ENCODE assay signal across 11 mouse cellular contexts in the genomic region with DNA sequence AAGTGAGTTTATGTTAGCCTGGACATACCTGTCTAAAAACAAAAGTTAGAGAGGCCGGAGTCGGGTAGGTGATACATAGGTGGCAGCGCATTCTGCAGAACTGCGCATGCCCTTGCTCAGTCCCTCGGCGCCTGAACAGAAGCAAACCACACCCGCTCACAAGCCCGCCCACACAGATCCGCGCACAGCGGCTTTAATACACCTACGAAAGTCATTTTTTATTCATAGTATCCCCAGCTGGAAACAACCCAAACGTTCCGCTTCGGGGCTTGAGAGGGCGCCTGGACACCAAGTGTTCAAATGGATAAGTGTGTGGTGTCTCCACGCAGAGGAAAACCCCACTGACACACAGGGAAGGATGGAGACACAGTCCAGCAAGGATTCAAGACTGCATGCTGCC. TPM values are rescaled to one million over a fixed set of nuclear protein-coding genes. Genes with fewer than 3 reads are reported as not detected.
DNase-seq lines count a peak whose midpoint lies in the region; ATAC-seq lines count a peak whose summit lies in the region.
"Had no signal": no experiment of that assay in that cellular context is flagged by ENCODE, and none has a peak within 500 bp of the region (broad histone marks: within the 10 kb centered on the region; RNA-seq: fewer than 3 reads in every experiment).

No protein-coding gene starts in this region.

- WGBS in heart, embryonic 14.5 days = 51% methylated on average over 17 of the region's 17 CpGs
- WGBS in limb, embryonic 15.5 days = 56% methylated on average over 17 of the region's 17 CpGs

- H3K4me1 ChIP-seq in heart, embryonic 14.5 days (ENCODE audit: control insufficient read depth in 2 of 2, insufficient read depth in 2 of 2, low read length in 2 of 2) = peaks cover 14 to 18% of the 10 kb centered on the region in 2 experiments
- H3K4me1 ChIP-seq in limb, embryonic 15.5 days = peaks cover 29% of the 10 kb centered on the region

- peak overlapping the region; percentile 37; the same call in 1 of the 2 replicates for H3K4me2 ChIP-seq in heart, embryonic 14.5 days (ENCODE audit: low read length)
- 0 out of 2 replicates have a peak overlapping the region, but pooled peaks have one; percentile 17 for H3K4me2 ChIP-seq in limb, embryonic 15.5 days
- H3K4me2 ChIP-seq: kidney, embryonic 15.5 days had no signal

- no peaks in the 10 kb centered on the region for H3K36me3 ChIP-seq in heart, embryonic 14.5 days (ENCODE audit: control insufficient read depth, insufficient read depth, low read length)
- H3K36me3 ChIP-seq in limb, embryonic 15.5 days = no peaks in the 10 kb centered on the region
- H3K36me3 ChIP-seq: kidney, embryonic 15.5 days had no signal

- no peak overlapping the region for H3K4me3 ChIP-seq in heart, embryonic 14.5 days (ENCODE audit: control insufficient read depth in 1 of 2, insufficient read depth in 1 of 2, low read depth in 1 of 2, low read length in 2 of 2)
- H3K4me3 ChIP-seq in limb, embryonic 15.5 days = no peak overlapping the region
- H3K4me3 ChIP-seq: kidney, embryonic 15.5 days had no signal

- intact Hi-C loops in left cerebral cortex, postnatal 25 days (cut with DNase I) = loop anchor here (5.0 kb wide), 1 partner anchor 179 kb away; no protein-coding TSS in a partner anchor
- intact Hi-C loops in left cerebral cortex, postnatal 14 days (cut with DNase I) = no loop called here

- H3K9me3 ChIP-seq in heart, embryonic 14.5 days (ENCODE audit: control insufficient read depth, low read length) = no peaks in the 10 kb centered on the region
- no peaks in the 10 kb centered on the region for H3K9me3 ChIP-seq in limb, embryonic 15.5 days
- H3K9me3 ChIP-seq: kidney, embryonic 15.5 days had no signal

- no peak for DNase-seq in heart, adult 9 months (ENCODE audit: low spot score in 2 of 2)
- peak; percentile 33 to 36 for DNase-seq in left cerebral cortex, postnatal 25 days (ENCODE audit: low spot score in 2 of 2)
- no peak for DNase-seq in left cerebral cortex, postnatal 14 days (ENCODE audit: low spot score in 2 of 2)
- peak; percentile 66 for DNase-seq in ES-CJ7 (ENCODE audit: low read depth, low spot score)
- DNase-seq in gastrocnemius, adult 8-10 months (ENCODE audit: low spot score in 2 of 2) = no peak

- ATAC-seq in heart, embryonic 14.5 days (ENCODE audit: insufficient number of reproducible peaks, insufficient read depth, low FRiP score, low read depth) = no peak
- no peak for ATAC-seq in limb, embryonic 15.5 days (ENCODE audit: insufficient number of reproducible peaks, low FRiP score, low TSS enrichment, low read depth)
- ATAC-seq in frontal cortex, adult (ENCODE audit: low TSS enrichment) = no peak

- H3K27ac ChIP-seq in heart, embryonic 14.5 days (replicated peaks in 1 of 2; ENCODE audit: control insufficient read depth in 1 of 2, insufficient read depth in 1 of 2, low read depth in 2 of 2, low read length in 2 of 2) = no peak overlapping the region
- no peak overlapping the region for H3K27ac ChIP-seq in limb, embryonic 15.5 days
- H3K27ac ChIP-seq: kidney, embryonic 15.5 days had no signal

- H3K27me3 ChIP-seq in heart, embryonic 14.5 days (ENCODE audit: control insufficient read depth, insufficient read depth, low read length) = peaks cover 27% of the 10 kb centered on the region
- peaks cover 35% of the 10 kb centered on the region for H3K27me3 ChIP-seq in limb, embryonic 15.5 days
- H3K27me3 ChIP-seq: CH12.LX had no signal

- H3K9ac ChIP-seq in heart, embryonic 14.5 days (ENCODE audit: low read length) = no peak overlapping the region
- no peak overlapping the region for H3K9ac ChIP-seq in limb, embryonic 15.5 days
- H3K9ac ChIP-seq: kidney, embryonic 15.5 days had no signal

RNA-seq across cellular contexts. Expression of a gene that starts 2.3 kb away (rescaled TPM):
- polyA plus RNA-seq in heart, embryonic 14.5 days (2014; fragmentation: Nextera tagmentation; extraction: Ambion mirVana) = 0.12 and 0.47 TPM in 2 replicates
- 10 to 100 TPM; 23.3 to 25.1 TPM for total RNA-seq in left cerebral cortex, postnatal 25 days (2021)
- total RNA-seq in left cerebral cortex, postnatal 14 days (2021) = 10 to 100 TPM; 14.6 to 20.9 TPM
- 0.49 and 0.91 TPM in 2 replicates for polyA plus RNA-seq in limb, embryonic 15.5 days (2015; fragmentation: Nextera tagmentation; extraction: Ambion mirVana)
- total RNA-seq in gastrocnemius, adult 8-10 months (2022) = 1 to 10 TPM in 1 of 4 experiments, under 1 TPM in 3; 0.10 to 1.2 (median 0.16) TPM

RNA-seq across cellular contexts. Expression of a gene that starts 17.0 kb away (rescaled TPM):
- 131 and 132 TPM in 2 replicates for polyA plus RNA-seq in heart, embryonic 14.5 days (2014; fragmentation: Nextera tagmentation; extraction: Ambion mirVana)
- 10 to 100 TPM; 45.3 to 47.3 TPM for total RNA-seq in left cerebral cortex, postnatal 25 days (2021)
- 10 to 100 TPM; 50.7 to 56.1 TPM for total RNA-seq in left cerebral cortex, postnatal 14 days (2021)
- polyA plus RNA-seq in limb, embryonic 15.5 days (2015; fragmentation: Nextera tagmentation; extraction: Ambion mirVana) = 84.4 and 86.4 TPM in 2 replicates
- total RNA-seq in gastrocnemius, adult 8-10 months (2022) = 10 to 100 TPM; 50.1 to 56.6 (median 51.4) TPM

RNA-seq across cellular contexts. Expression of a gene that starts 17.0 kb away (rescaled TPM):
- polyA plus RNA-seq in heart, embryonic 14.5 days (2014; fragmentation: Nextera tagmentation; extraction: Ambion mirVana) = 67.1 and 69.9 TPM in 2 replicates
- total RNA-seq in left cerebral cortex, postnatal 25 days (2021) = 10 to 100 TPM; 50.9 to 53.8 TPM
- 10 to 100 TPM; 47.8 to 49.5 TPM for total RNA-seq in left cerebral cortex, postnatal 14 days (2021)
- 108 and 112 TPM in 2 replicates for polyA plus RNA-seq in limb, embryonic 15.5 days (2015; fragmentation: Nextera tagmentation; extraction: Ambion mirVana)
- total RNA-seq in gastrocnemius, adult 8-10 months (2022) = 10 to 100 TPM in 3 of 4 experiments, 1 to 10 TPM in 1; 9.6 to 13.5 (median 10.3) TPM

RNA-seq across cellular contexts. Expression of a gene that starts 52.7 kb away (rescaled TPM):
- polyA plus RNA-seq in heart, embryonic 14.5 days (2014; fragmentation: Nextera tagmentation; extraction: Ambion mirVana) = not detected in 2 replicates
- under 1 TPM; 0.30 to 0.55 TPM for total RNA-seq in left cerebral cortex, postnatal 25 days (2021)
- under 1 TPM; 0.40 to 0.46 TPM for total RNA-seq in left cerebral cortex, postnatal 14 days (2021)
- 5.2 and 5.5 TPM in 2 replicates for polyA plus RNA-seq in limb, embryonic 15.5 days (2015; fragmentation: Nextera tagmentation; extraction: Ambion mirVana)
- not detected for total RNA-seq in gastrocnemius, adult 8-10 months (2022)
- polyA plus RNA-seq: heart, postnatal 0 days had no signal

Comparison
In these comparisons a context has a peak if more than half of its experiments do, and no peak if none do; other contexts are left out.
1. DNase-seq: peak in left cerebral cortex, postnatal 25 days (2 of 2) and ES-CJ7 (single experiment); none in heart, adult 9 months (0 of 2), left cerebral cortex, postnatal 14 days (0 of 2) and gastrocnemius, adult 8-10 months (0 of 2).
2. RNA of a gene that starts 2.3 kb away (total RNA-seq): 23.3 to 25.1 TPM in left cerebral cortex, postnatal 25 days and 14.6 to 20.9 TPM in left cerebral cortex, postnatal 14 days; 0.10 to 1.2 TPM in gastrocnemius, adult 8-10 months; every median in the first group is over 4 times any median in the second.